Mouse (Mus musculus): ENCODE data around the gene Exoc6. TPM values are rescaled to one million over a fixed set of nuclear protein-coding genes. Genes with fewer than 3 reads are reported as not detected.

The Exoc6 gene
- polyA plus RNA-seq, 1 experiment from 2014 or later = 10.1 TPM

- Histone ChIP-seq H3K4me3 (ENCODE audit: low read depth, low read length) (no peak overlapping the region), H3K4me2 (replicated peaks; ENCODE audit: low read depth, low read length) (no peak overlapping the region), H3K27ac (ENCODE audit: low read depth, low read length) (no peak overlapping the region), H3K4me1 (replicated peaks; ENCODE audit: control insufficient read depth, insufficient read depth, low read length) (no peaks in the 10 kb centered on the region), H3K9me3 (ENCODE audit: control insufficient read depth, low read length) (no peaks in the 10 kb centered on the region), H3K36me3 (ENCODE audit: control insufficient read depth, insufficient read depth, low read length) (no peaks in the 10 kb centered on the region), H3K9ac (ENCODE audit: low read depth, low read length) (no peak overlapping the region), H3K27me3 (ENCODE audit: control insufficient read depth, insufficient read depth, low read length) (no peaks in the 10 kb centered on the region)
- DNase-seq (ENCODE audit: low spot score) (peak; percentile 11), ATAC-seq (ENCODE audit: low FRiP score) (no peak)
- 34% methylated on average over 2 of the region's 2 CpGs for WGBS
Observed at GRCm38 (mm10) chr19:37647994-37648393, 97.8 kb downstream of the Exoc6 start.

GRCm38 (mm10) chr19:37650526-37650925 lies 100.3 kb downstream of the Exoc6 start:
- Histone ChIP-seq H3K9ac (ENCODE audit: low read depth, low read length) (no peak overlapping the region), H3K27me3 (ENCODE audit: control insufficient read depth, insufficient read depth, low read length) (no peaks in the 10 kb centered on the region; the same call in 1 of the 2 replicates), H3K4me3 (ENCODE audit: low read depth, low read length) (no peak overlapping the region), H3K27ac (ENCODE audit: low read depth, low read length) (no peak overlapping the region), H3K4me1 (replicated peaks; ENCODE audit: control insufficient read depth, insufficient read depth, low read length) (no peaks in the 10 kb centered on the region), H3K36me3 (ENCODE audit: control insufficient read depth, insufficient read depth, low read length) (no peaks in the 10 kb centered on the region), H3K9me3 (ENCODE audit: control insufficient read depth, low read length) (no peaks in the 10 kb centered on the region), H3K4me2 (replicated peaks; ENCODE audit: low read depth, low read length) (no peak overlapping the region)
- WGBS = 70% methylated on average over 2 of the region's 2 CpGs
- ATAC-seq (ENCODE audit: low FRiP score) (no peak), DNase-seq (ENCODE audit: low spot score) (no peak)

- 26% methylated on average over 5 of the region's 5 CpGs for WGBS
- Histone ChIP-seq H3K27ac (ENCODE audit: low read depth, low read length) (no peak overlapping the region), H3K9me3 (ENCODE audit: control insufficient read depth, low read length) (no peaks in the 10 kb centered on the region)
Observed at GRCm38 (mm10) chr19:37654012-37654411, 103.8 kb downstream of the Exoc6 start.

GRCm38 (mm10) chr19:37656441-37656840 lies 106.2 kb downstream of the Exoc6 start:
- Histone ChIP-seq H3K4me1 (replicated peaks; ENCODE audit: control insufficient read depth, insufficient read depth, low read length) (no peaks in the 10 kb centered on the region), H3K4me3 (ENCODE audit: low read depth, low read length) (no peak overlapping the region), H3K27ac (ENCODE audit: low read depth, low read length) (no peak overlapping the region), H3K27me3 (ENCODE audit: control insufficient read depth, insufficient read depth, low read length) (no peaks in the 10 kb centered on the region; the same call in 1 of the 2 replicates), H3K9ac (ENCODE audit: low read depth, low read length) (no peak overlapping the region), H3K9me3 (ENCODE audit: control insufficient read depth, low read length) (no peaks in the 10 kb centered on the region), H3K36me3 (ENCODE audit: control insufficient read depth, insufficient read depth, low read length) (no peaks in the 10 kb centered on the region), H3K4me2 (replicated peaks; ENCODE audit: low read depth, low read length) (no peak overlapping the region)
- ATAC-seq (ENCODE audit: low FRiP score) (no peak), DNase-seq (ENCODE audit: low spot score) (peak; percentile 13)
- WGBS = 4% methylated on average over 9 of the region's 9 CpGs

More at GRCm38 (mm10) chr19:37654012-37654411, 103.8 kb downstream of the Exoc6 start:
- DNase-seq (ENCODE audit: low spot score) (no peak), ATAC-seq (ENCODE audit: low FRiP score) (no peak)
- no peak overlapping the region for H3K9ac ChIP-seq (ENCODE audit: low read depth, low read length)
- H3K4me2 ChIP-seq (replicated peaks; ENCODE audit: low read depth, low read length) = no peak overlapping the region
- no peak overlapping the region for H3K4me3 ChIP-seq (ENCODE audit: low read depth, low read length)
- no peaks in the 10 kb centered on the region for H3K4me1 ChIP-seq (replicated peaks; ENCODE audit: control insufficient read depth, insufficient read depth, low read length)
- no peaks in the 10 kb centered on the region for H3K36me3 ChIP-seq (ENCODE audit: control insufficient read depth, insufficient read depth, low read length)
- H3K27me3 ChIP-seq (ENCODE audit: control insufficient read depth, insufficient read depth, low read length) = no peaks in the 10 kb centered on the region; the same call in 1 of the 2 replicates

- Histone ChIP-seq H3K27ac (ENCODE audit: low read depth, low read length) (no peak overlapping the region), H3K4me3 (ENCODE audit: low read depth, low read length) (no peak overlapping the region), H3K9ac (ENCODE audit: low read depth, low read length) (no peak overlapping the region), H3K9me3 (ENCODE audit: control insufficient read depth, low read length) (no peaks in the 10 kb centered on the region), H3K4me1 (replicated peaks; ENCODE audit: control insufficient read depth, insufficient read depth, low read length) (no peaks in the 10 kb centered on the region), H3K36me3 (ENCODE audit: control insufficient read depth, insufficient read depth, low read length) (no peaks in the 10 kb centered on the region), H3K27me3 (ENCODE audit: control insufficient read depth, insufficient read depth, low read length) (no peaks in the 10 kb centered on the region), H3K4me2 (replicated peaks; ENCODE audit: low read depth, low read length) (no peak overlapping the region)
- DNase-seq (ENCODE audit: low spot score) (no peak), ATAC-seq (ENCODE audit: low FRiP score) (no peak)
- WGBS = 75% methylated on average over 6 of the region's 6 CpGs
Observed at GRCm38 (mm10) chr19:37665256-37665655, 115.0 kb downstream of the Exoc6 start.

GRCm38 (mm10) chr19:37667855-37668594 lies 117.8 kb downstream of the Exoc6 start:
- no peak for ATAC-seq (ENCODE audit: low FRiP score)
- no peak overlapping the region for H3K4me2 ChIP-seq (replicated peaks; ENCODE audit: low read depth, low read length)
- 57% methylated on average over 13 of the region's 13 CpGs for WGBS
- H3K27ac ChIP-seq (ENCODE audit: low read depth, low read length) = no peak overlapping the region
- DNase-seq (ENCODE audit: low spot score) = no peak
- H3K4me3 ChIP-seq (ENCODE audit: low read depth, low read length) = no peak overlapping the region
- H3K27me3 ChIP-seq (ENCODE audit: control insufficient read depth, insufficient read depth, low read length) = no peaks in the 10 kb centered on the region
- no peaks in the 10 kb centered on the region for H3K4me1 ChIP-seq (replicated peaks; ENCODE audit: control insufficient read depth, insufficient read depth, low read length)
- no peaks in the 10 kb centered on the region for H3K36me3 ChIP-seq (ENCODE audit: control insufficient read depth, insufficient read depth, low read length)
- H3K9me3 ChIP-seq (ENCODE audit: control insufficient read depth, low read length) = no peaks in the 10 kb centered on the region
- no peak overlapping the region for H3K9ac ChIP-seq (ENCODE audit: low read depth, low read length)

- H3K4me3 ChIP-seq (ENCODE audit: low read depth, low read length) = no peak overlapping the region
- H3K4me2 ChIP-seq (replicated peaks; ENCODE audit: low read depth, low read length) = no peak overlapping the region
- no peaks in the 10 kb centered on the region for H3K4me1 ChIP-seq (replicated peaks; ENCODE audit: control insufficient read depth, insufficient read depth, low read length)
- H3K9me3 ChIP-seq (ENCODE audit: control insufficient read depth, low read length) = no peaks in the 10 kb centered on the region
- H3K9ac ChIP-seq (ENCODE audit: low read depth, low read length) = no peak overlapping the region
- no peak for DNase-seq (ENCODE audit: low spot score)
- H3K27ac ChIP-seq (ENCODE audit: low read depth, low read length) = no peak overlapping the region
- H3K27me3 ChIP-seq (ENCODE audit: control insufficient read depth, insufficient read depth, low read length) = no peaks in the 10 kb centered on the region
- ATAC-seq (ENCODE audit: low FRiP score) = no peak
- WGBS = 90% methylated on average over 5 of the region's 5 CpGs
- H3K36me3 ChIP-seq (ENCODE audit: control insufficient read depth, insufficient read depth, low read length) = no peaks in the 10 kb centered on the region
Observed at GRCm38 (mm10) chr19:37668657-37669056, 118.4 kb downstream of the Exoc6 start.

GRCm38 (mm10) chr19:37669486-37669885 lies 119.3 kb downstream of the Exoc6 start:
- DNase-seq (ENCODE audit: low spot score) = no peak
- no peak overlapping the region for H3K9ac ChIP-seq (ENCODE audit: low read depth, low read length)

GRCm38 (mm10) chr19:37673393-37673792 lies 123.2 kb downstream of the Exoc6 start:
- no peaks in the 10 kb centered on the region for H3K27me3 ChIP-seq (ENCODE audit: control insufficient read depth, insufficient read depth, low read length)
- H3K9ac ChIP-seq (ENCODE audit: low read depth, low read length) = no peak overlapping the region
- no peak overlapping the region for H3K4me3 ChIP-seq (ENCODE audit: low read depth, low read length)
- WGBS = 81% methylated on average over 12 of the region's 12 CpGs
- DNase-seq (ENCODE audit: low spot score) (no peak), ATAC-seq (ENCODE audit: low FRiP score) (no peak)
- no peak overlapping the region for H3K27ac ChIP-seq (ENCODE audit: low read depth, low read length)
- no peaks in the 10 kb centered on the region for H3K4me1 ChIP-seq (replicated peaks; ENCODE audit: control insufficient read depth, insufficient read depth, low read length)
- no peaks in the 10 kb centered on the region for H3K36me3 ChIP-seq (ENCODE audit: control insufficient read depth, insufficient read depth, low read length)
- H3K4me2 ChIP-seq (replicated peaks; ENCODE audit: low read depth, low read length) = no peak overlapping the region
- no peaks in the 10 kb centered on the region for H3K9me3 ChIP-seq (ENCODE audit: control insufficient read depth, low read length)

More at GRCm38 (mm10) chr19:37669486-37669885, 119.3 kb downstream of the Exoc6 start:
- no peaks in the 10 kb centered on the region for H3K4me1 ChIP-seq (replicated peaks; ENCODE audit: control insufficient read depth, insufficient read depth, low read length)
- H3K27me3 ChIP-seq (ENCODE audit: control insufficient read depth, insufficient read depth, low read length) = no peaks in the 10 kb centered on the region
- H3K27ac ChIP-seq (ENCODE audit: low read depth, low read length) = no peak overlapping the region
- ATAC-seq (ENCODE audit: low FRiP score) = no peak
- H3K4me3 ChIP-seq (ENCODE audit: low read depth, low read length) = no peak overlapping the region
- H3K4me2 ChIP-seq (replicated peaks; ENCODE audit: low read depth, low read length) = no peak overlapping the region
- H3K36me3 ChIP-seq (ENCODE audit: control insufficient read depth, insufficient read depth, low read length) = no peaks in the 10 kb centered on the region
- H3K9me3 ChIP-seq (ENCODE audit: control insufficient read depth, low read length) = no peaks in the 10 kb centered on the region
- 85% methylated on average over 5 of the region's 5 CpGs for WGBS

Data from hindbrain, embryonic 11.5 days (tissue).